Mouse (Mus musculus): Measurements from ENCODE around the gene Zfand4.

GRCm38 (mm10) chr6:116228785-116229525, 35.1 kb upstream of the Zfand4 start:
- no peak for TF ChIP-seq GATA1 (IDR thresholded peaks at IDR 0.05; ENCODE audit: low read length)
- no peak for TF ChIP-seq TAL1 (IDR thresholded peaks at IDR 0.05; ENCODE audit: low read length)

Measured in erythroblast, embryonic 14.5 days (primary cell).